Mouse (Mus musculus): ENCODE data around the gene Hist1h2bg.

Hist1h2bg gene

DNA sequence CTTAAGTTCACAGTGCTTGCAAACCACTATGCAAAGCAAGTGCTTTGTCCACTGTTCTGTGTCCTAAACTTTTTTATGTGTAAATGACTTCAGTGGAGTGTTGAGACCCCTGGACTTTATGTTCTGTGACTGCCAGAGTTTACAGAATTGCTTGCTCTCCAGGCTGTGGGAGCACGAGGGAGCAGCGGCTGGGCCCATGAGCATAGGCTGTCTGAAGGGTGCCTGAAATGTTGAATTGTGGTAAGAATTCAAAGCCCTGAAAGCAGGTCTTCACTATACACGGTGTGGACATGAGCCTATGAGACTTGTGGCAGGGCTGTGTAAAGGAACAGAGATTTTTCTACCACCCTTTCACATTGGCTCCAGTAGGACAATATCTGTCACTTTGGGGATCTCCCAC, 40.4 kb downstream of the Hist1h2bg start:
- no peak for ATAC-seq (ENCODE audit: low TSS enrichment)

DNA sequence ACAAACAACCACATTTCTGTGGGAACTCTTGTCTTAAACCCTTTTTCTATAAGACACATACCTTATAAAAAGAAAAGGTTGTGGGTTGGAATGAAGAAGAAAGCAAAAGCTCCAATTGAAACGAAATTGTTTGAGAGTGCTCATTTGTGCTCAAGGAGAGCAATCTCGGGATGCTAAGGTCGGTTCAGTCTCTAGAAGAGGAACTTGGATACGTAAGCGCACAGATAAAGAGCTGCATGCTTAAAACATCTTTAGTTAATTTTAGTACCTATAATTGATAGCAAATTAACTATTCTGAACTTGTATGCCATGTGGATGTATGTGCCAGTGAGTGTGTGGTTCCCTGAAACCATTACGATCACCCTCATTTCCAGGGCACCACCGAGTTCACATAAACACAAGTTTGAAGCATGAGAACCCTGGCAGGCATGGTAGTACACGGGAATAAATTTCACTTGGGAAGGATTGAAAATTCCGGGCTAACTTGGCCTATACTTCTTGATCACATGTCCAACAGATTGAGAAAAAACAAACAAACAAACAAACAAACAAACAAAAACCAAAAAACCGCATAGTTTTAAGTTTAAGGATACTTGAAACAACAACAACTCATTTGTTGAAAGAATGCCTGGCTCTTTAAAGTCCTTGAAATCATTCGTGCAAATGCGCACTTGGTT, 49.0 kb downstream of the Hist1h2bg start:
- no peak for ATAC-seq (ENCODE audit: low TSS enrichment)

DNA sequence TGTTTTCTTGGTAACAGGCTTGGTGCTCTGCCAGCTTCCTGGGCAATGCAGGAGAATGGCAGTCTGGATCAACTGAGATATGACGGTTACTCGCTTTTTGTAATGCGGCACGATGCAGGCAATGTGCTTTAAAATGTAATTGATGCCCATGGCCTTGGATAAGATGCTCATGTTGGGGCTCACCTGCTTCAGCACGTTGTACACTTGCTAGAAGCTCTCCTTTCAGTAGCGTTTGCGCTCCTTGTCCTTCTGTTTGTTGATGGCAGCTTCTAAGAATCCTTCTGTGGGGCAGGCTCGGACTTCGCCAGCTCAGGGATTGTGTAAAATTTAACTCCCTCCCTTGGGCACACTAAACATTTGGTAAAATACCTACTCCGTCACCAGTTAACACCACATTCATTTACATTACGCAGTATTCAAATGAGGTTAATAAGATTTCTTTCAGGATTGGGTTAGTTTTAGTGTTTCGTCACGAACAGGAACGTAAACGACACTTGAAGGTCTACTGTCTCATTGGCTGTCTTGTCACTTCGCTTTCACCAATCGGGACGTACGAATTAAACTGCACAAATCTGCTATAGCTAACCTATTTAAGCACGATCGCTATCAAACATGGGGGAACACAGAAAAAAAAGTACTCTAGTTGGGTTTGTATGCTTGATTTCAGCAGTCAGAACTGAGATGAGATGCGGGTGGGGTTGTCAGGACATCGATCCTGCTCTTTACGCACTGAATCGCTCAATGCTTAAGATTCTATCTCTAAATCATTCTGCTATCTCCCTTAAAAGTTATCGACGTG, 49.7 kb downstream of the Hist1h2bg start, which contains the start of gene Hist1h2be:
TSS of gene Hist1h2be (minus strand) at position 392 of the 799 bp plus-strand sequence.
- peak; percentile 87 for ATAC-seq (ENCODE audit: low TSS enrichment)
